Mouse (Mus musculus) lung, postnatal 0 days (tissue): Measurements from ENCODE around the gene Chst10. TPM values are rescaled to one million over a fixed set of nuclear protein-coding genes. Genes with fewer than 3 reads are reported as not detected.

Source experiments
- ATAC-seq: fragments of 200-750 bp; cut with Nextera tagmentation; 2 replicates; pipeline ENCODE4 v1.8.0; 2017; ENCODE audit warnings: moderate library complexity
- DNase-seq: peaks from one replicate; pipeline ENCODE4 v3.0.0-alpha.2; 2016; ENCODE audit warnings: low spot score
- H3K27ac ChIP-seq: fragments of 300-500 bp; sonication (generic); 2 replicates; pipeline ENCODE4 v1.5.1; 2014; ENCODE audit warnings: antibody characterized with exemption, mild to moderate bottlenecking, low read length, mixed read lengths
- H3K27me3 ChIP-seq: fragments of 300-500 bp; sonication (generic); replicated peaks from 2 replicates; pipeline ENCODE4 v1.6.1; 2014; ENCODE audit warnings: low read length, mixed read lengths; ENCODE audit not compliant: insufficient read depth
- H3K36me3 ChIP-seq: fragments of 300-500 bp; sonication (generic); 2 replicates; pipeline ENCODE4 v1.6.1; 2014; ENCODE audit warnings: low read length, mixed read lengths; ENCODE audit not compliant: insufficient read depth
- H3K4me1 ChIP-seq: fragments of 300-500 bp; sonication (generic); 2 replicates; pipeline ENCODE4 v1.6.1; 2014; ENCODE audit warnings: antibody characterized with exemption, low read depth, low read length, mixed read lengths; ENCODE audit not compliant: insufficient read depth
- H3K4me2 ChIP-seq: fragments of 300-500 bp; sonication (generic); replicated peaks from 2 replicates; pipeline ENCODE4 v1.6.1; 2014; ENCODE audit warnings: low read depth, mild to moderate bottlenecking, low read length, moderate library complexity, mixed read lengths
- H3K4me3 ChIP-seq: fragments of 300-500 bp; sonication (generic); 2 replicates; pipeline ENCODE4 v1.5.1; 2014; ENCODE audit warnings: low read depth, low read length
- H3K9ac ChIP-seq: fragments of 300-500 bp; sonication (generic); replicated peaks from 2 replicates; pipeline ENCODE4 v1.6.1; 2014; ENCODE audit warnings: low read depth, mild to moderate bottlenecking
- H3K9me3 ChIP-seq: fragments of 300-500 bp; sonication (generic); 2 replicates; pipeline ENCODE4 v1.6.1; 2016; ENCODE audit warnings: low read length, mixed read lengths
- CTCF ChIP-seq: IDR thresholded peaks from 2 replicates; pipeline ENCODE4 v1.5.1; 2016; ENCODE audit warnings: antibody characterized with exemption, mild to moderate bottlenecking
- EP300 ChIP-seq: IDR thresholded peaks from 2 replicates; pipeline ENCODE4 v1.6.1; 2016; ENCODE audit warnings: antibody characterized with exemption, mild to moderate bottlenecking, control low read depth
- WGBS: fragments of 180-500 bp; shearing (Covaris S2); extraction: QIAGEN DNeasy Blood & Tissue Kit; methylation state at CpG from one replicate; pipeline ENCODE4 v1.1.7; 2014; 5-methylcytosine and 5-hydroxymethylcytosine counted together
- polyA plus RNA-seq: library from polyadenylated mRNA; unstranded; fragments of >200 nt; fragmentation: Nextera tagmentation; extraction: Ambion mirVana; gene quantifications from 2 replicates; pipeline ENCODE4 v1.2.1, GENCODE M21; 2015

The Chst10 gene
- polyA plus RNA-seq, 1 experiment from 2014 or later = 0.29 TPM

- TF ChIP-seq CTCF (no peak), EP300 (no peak)
- ATAC-seq (peak; percentile 35), DNase-seq (peak; percentile 10)
- Histone ChIP-seq H3K27me3 (peaks cover 23% of the 10 kb centered on the region), H3K4me2 (peak overlapping the region; percentile 84), H3K9ac (no peak overlapping the region), H3K4me1 (no peaks in the 10 kb centered on the region; the same call in 1 of the 2 replicates), H3K9me3 (no peaks in the 10 kb centered on the region), H3K36me3 (no peaks in the 10 kb centered on the region), H3K4me3 (peak overlapping the region; percentile 44), H3K27ac (no peak overlapping the region)
- 2% methylated on average over 99 of the region's 103 CpGs for WGBS
Measured at GRCm38 (mm10) chr1:38835568-38836476, 62.1 kb downstream of the Chst10 start.

- DNase-seq (no peak), ATAC-seq (no peak)
- H3K27ac ChIP-seq = no peak overlapping the region
- H3K27me3 ChIP-seq = peaks cover 23% of the 10 kb centered on the region
- no peaks in the 10 kb centered on the region; the same call in 1 of the 2 replicates for H3K4me1 ChIP-seq
- no peak overlapping the region for H3K4me3 ChIP-seq
- TF ChIP-seq EP300 = no peak
- TF ChIP-seq CTCF = peak; percentile 24; the same call in 1 of the 2 replicates
- H3K9me3 ChIP-seq = no peaks in the 10 kb centered on the region
- WGBS = 39% methylated on average over 3 of the region's 3 CpGs
- H3K9ac ChIP-seq = no peak overlapping the region
- H3K4me2 ChIP-seq = no peak overlapping the region
- no peaks in the 10 kb centered on the region for H3K36me3 ChIP-seq
Measured at GRCm38 (mm10) chr1:38834899-38835298, 63.1 kb downstream of the Chst10 start.

GRCm38 (mm10) chr1:38824926-38825325 lies 73.0 kb downstream of the Chst10 start:
- H3K27ac ChIP-seq = no peak overlapping the region
- no peaks in the 10 kb centered on the region for H3K4me1 ChIP-seq
- H3K4me3 ChIP-seq = no peak overlapping the region
- no peak overlapping the region for H3K9ac ChIP-seq
- H3K9me3 ChIP-seq = no peaks in the 10 kb centered on the region
- TF ChIP-seq EP300 (no peak), CTCF (no peak)
- ATAC-seq (no peak), DNase-seq (no peak)
- H3K36me3 ChIP-seq = no peaks in the 10 kb centered on the region
- no peaks in the 10 kb centered on the region for H3K27me3 ChIP-seq
- no peak overlapping the region for H3K4me2 ChIP-seq
- WGBS = 78% methylated on average over 2 of the region's 2 CpGs

GRCm38 (mm10) chr1:38823851-38824250 lies 74.1 kb downstream of the Chst10 start:
- no peaks in the 10 kb centered on the region for H3K4me1 ChIP-seq
- no peaks in the 10 kb centered on the region for H3K36me3 ChIP-seq
- ATAC-seq (no peak), DNase-seq (no peak)
- no peaks in the 10 kb centered on the region for H3K9me3 ChIP-seq
- 59% methylated on average over 2 of the region's 2 CpGs for WGBS
- H3K4me2 ChIP-seq = no peak overlapping the region
- H3K4me3 ChIP-seq = no peak overlapping the region
- H3K27ac ChIP-seq = no peak overlapping the region
- H3K27me3 ChIP-seq = no peaks in the 10 kb centered on the region
- TF ChIP-seq CTCF = no peak
- no peak for TF ChIP-seq EP300
- H3K9ac ChIP-seq = no peak overlapping the region

GRCm38 (mm10) chr1:38819691-38820090 lies 78.3 kb downstream of the Chst10 start:
- H3K27me3 ChIP-seq = no peaks in the 10 kb centered on the region
- no peak for TF ChIP-seq CTCF
- TF ChIP-seq EP300 = no peak
- H3K4me3 ChIP-seq = no peak overlapping the region
- H3K9me3 ChIP-seq = no peaks in the 10 kb centered on the region
- DNase-seq = no peak
- H3K4me2 ChIP-seq = no peak overlapping the region
- no peak for ATAC-seq
- no peak overlapping the region for H3K27ac ChIP-seq
- no peaks in the 10 kb centered on the region for H3K4me1 ChIP-seq
- no peak overlapping the region for H3K9ac ChIP-seq
- H3K36me3 ChIP-seq = no peaks in the 10 kb centered on the region

GRCm38 (mm10) chr1:38817671-38818070 lies 80.3 kb downstream of the Chst10 start:
- Histone ChIP-seq H3K36me3 (no peaks in the 10 kb centered on the region), H3K27me3 (no peaks in the 10 kb centered on the region), H3K9ac (no peak overlapping the region), H3K27ac (no peak overlapping the region), H3K4me2 (no peak overlapping the region), H3K9me3 (no peaks in the 10 kb centered on the region), H3K4me1 (no peaks in the 10 kb centered on the region), H3K4me3 (no peak overlapping the region)
- WGBS = 75% methylated on average over 3 of the region's 3 CpGs
- TF ChIP-seq EP300 (no peak), CTCF (no peak)
- ATAC-seq (no peak), DNase-seq (no peak)
